Mouse (Mus musculus): ENCODE results near the gene Pacrg. TPM values are rescaled to one million over a fixed set of nuclear protein-coding genes. Genes with fewer than 3 reads are reported as not detected.

Pacrg gene
- total and polyA plus RNA-seq, 3 experiments = 0.11 TPM; not detected in 2

DNA sequence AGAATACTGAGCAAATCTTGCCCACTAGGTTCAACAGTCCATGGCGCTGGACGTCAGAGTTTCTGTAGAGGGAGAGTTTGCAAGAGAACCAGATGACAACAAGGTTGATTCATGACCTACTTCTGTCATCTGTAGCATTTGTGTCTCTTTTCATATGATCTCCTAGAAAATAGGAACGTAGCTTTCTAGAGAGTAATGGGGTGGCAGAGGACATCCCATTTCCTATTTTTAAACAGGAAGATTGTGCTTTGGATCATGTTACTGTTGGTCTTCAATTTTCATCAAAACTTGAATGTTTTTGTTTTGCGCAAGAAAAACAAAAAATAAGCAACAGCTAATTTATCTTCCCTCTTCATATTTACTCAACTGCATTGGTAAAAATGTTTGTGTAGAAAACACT lies 379.2 kb downstream of the Pacrg start:
- no peaks in the 10 kb centered on the region for H3K9me3 ChIP-seq (replicated peaks)
- TF ChIP-seq GATA1 (IDR thresholded peaks at IDR 0.05; ENCODE audit: borderline replicate concordance, low read length) = no peak
- no peak for TF ChIP-seq GATA2 (IDR thresholded peaks at IDR 0.05; ENCODE audit: borderline replicate concordance, low read depth, low read length)
- no peak for TF ChIP-seq CTCF (IDR thresholded peaks at IDR 0.05; ENCODE audit: low read depth, low read length)
- TF ChIP-seq POLR2AphosphoS5 (IDR thresholded peaks at IDR 0.05; ENCODE audit: insufficient replicate concordance, low read depth, low read length) = no peak
- TF ChIP-seq TAL1 (conservative IDR thresholded peaks at IDR 0.05; ENCODE audit: low read depth, low read length) = no peak
- peaks cover 6% of the 10 kb centered on the region for H3K27me3 ChIP-seq (ENCODE audit: insufficient read depth, low read length)
- H3K4me1 ChIP-seq (ENCODE audit: insufficient read depth, low read depth, low read length) = no peaks in the 10 kb centered on the region
- ATAC-seq (ENCODE audit: extremely low read depth, insufficient number of reproducible peaks, low FRiP score, poor library complexity, severe bottlenecking) (no peak), DNase-seq (ENCODE audit: low spot score) (no peak)
- no peak overlapping the region for H3K4me3 ChIP-seq (ENCODE audit: low read depth, low read length)
- no peaks in the 10 kb centered on the region for H3K36me3 ChIP-seq (replicated peaks)

DNA sequence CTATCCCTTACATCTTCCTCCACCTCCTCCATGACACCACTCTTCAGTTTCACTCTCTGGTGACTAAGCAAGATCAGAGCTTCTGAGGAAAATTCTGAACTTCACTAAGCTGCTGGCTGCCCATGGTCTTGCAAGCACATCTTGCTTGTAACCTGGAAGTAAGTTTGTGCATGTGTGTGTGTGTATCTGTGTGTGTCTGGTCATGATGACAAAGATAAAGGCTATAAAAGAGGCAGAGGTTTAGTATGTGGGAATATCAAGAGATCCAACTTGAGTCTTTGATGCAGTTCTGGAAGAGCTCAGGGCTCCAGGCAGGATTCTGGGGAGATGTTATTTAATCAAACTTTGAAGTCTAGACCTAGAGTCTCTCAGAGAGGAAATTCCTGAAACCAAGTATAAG lies 381.4 kb downstream of the Pacrg start:
- DNase-seq (ENCODE audit: low spot score) (no peak), ATAC-seq (ENCODE audit: extremely low read depth, insufficient number of reproducible peaks, low FRiP score, poor library complexity, severe bottlenecking) (no peak)
- Histone ChIP-seq H3K4me3 (ENCODE audit: low read depth, low read length) (no peak overlapping the region), H3K36me3 (replicated peaks) (no peaks in the 10 kb centered on the region), H3K9me3 (replicated peaks) (no peaks in the 10 kb centered on the region), H3K4me1 (ENCODE audit: insufficient read depth, low read depth, low read length) (no peaks in the 10 kb centered on the region), H3K27me3 (ENCODE audit: insufficient read depth, low read length) (peaks cover 2% of the 10 kb centered on the region; the same call in 1 of the 2 replicates)
- no peak for TF ChIP-seq CTCF (IDR thresholded peaks at IDR 0.05; ENCODE audit: low read depth, low read length)
- no peak for TF ChIP-seq GATA2 (IDR thresholded peaks at IDR 0.05; ENCODE audit: borderline replicate concordance, low read depth, low read length)
- TF ChIP-seq GATA1 (IDR thresholded peaks at IDR 0.05; ENCODE audit: borderline replicate concordance, low read length) = no peak
- TF ChIP-seq POLR2AphosphoS5 (IDR thresholded peaks at IDR 0.05; ENCODE audit: insufficient replicate concordance, low read depth, low read length) = no peak
- TF ChIP-seq TAL1 (conservative IDR thresholded peaks at IDR 0.05; ENCODE audit: low read depth, low read length) = no peak

DNA sequence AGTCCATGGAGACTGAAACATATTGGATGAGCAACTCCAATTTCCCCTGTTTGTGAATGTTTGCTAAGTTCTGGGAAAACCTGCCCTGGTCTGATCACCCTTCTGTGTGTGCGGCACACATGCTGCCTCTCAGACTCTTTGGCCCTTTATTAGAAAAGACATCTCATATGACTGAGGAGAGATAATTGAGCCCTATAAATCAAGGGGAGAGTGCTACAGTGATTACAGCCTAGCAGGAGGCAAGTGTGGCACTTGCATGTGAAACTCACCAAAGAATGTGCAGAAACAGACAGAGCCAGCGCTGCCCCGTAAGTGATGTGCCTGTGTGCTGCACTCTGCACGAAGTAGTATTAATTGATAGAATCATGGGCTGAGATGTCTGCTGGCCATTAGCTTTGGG lies 383.7 kb downstream of the Pacrg start:
- no peaks in the 10 kb centered on the region for H3K4me1 ChIP-seq (ENCODE audit: insufficient read depth, low read depth, low read length)
- no peak for ATAC-seq (ENCODE audit: extremely low read depth, insufficient number of reproducible peaks, low FRiP score, poor library complexity, severe bottlenecking)
- no peaks in the 10 kb centered on the region for H3K9me3 ChIP-seq (replicated peaks)
- peaks cover 2% of the 10 kb centered on the region; the same call in 1 of the 2 replicates for H3K27me3 ChIP-seq (ENCODE audit: insufficient read depth, low read length)
- no peaks in the 10 kb centered on the region for H3K36me3 ChIP-seq (replicated peaks)
- DNase-seq (ENCODE audit: low spot score) = no peak
- TF ChIP-seq POLR2AphosphoS5 (IDR thresholded peaks at IDR 0.05; ENCODE audit: insufficient replicate concordance, low read depth, low read length) (no peak), GATA1 (IDR thresholded peaks at IDR 0.05; ENCODE audit: borderline replicate concordance, low read length) (no peak), GATA2 (IDR thresholded peaks at IDR 0.05; ENCODE audit: borderline replicate concordance, low read depth, low read length) (no peak), TAL1 (conservative IDR thresholded peaks at IDR 0.05; ENCODE audit: low read depth, low read length) (no peak), CTCF (IDR thresholded peaks at IDR 0.05; ENCODE audit: low read depth, low read length) (no peak)
- no peak overlapping the region for H3K4me3 ChIP-seq (ENCODE audit: low read depth, low read length)

DNA sequence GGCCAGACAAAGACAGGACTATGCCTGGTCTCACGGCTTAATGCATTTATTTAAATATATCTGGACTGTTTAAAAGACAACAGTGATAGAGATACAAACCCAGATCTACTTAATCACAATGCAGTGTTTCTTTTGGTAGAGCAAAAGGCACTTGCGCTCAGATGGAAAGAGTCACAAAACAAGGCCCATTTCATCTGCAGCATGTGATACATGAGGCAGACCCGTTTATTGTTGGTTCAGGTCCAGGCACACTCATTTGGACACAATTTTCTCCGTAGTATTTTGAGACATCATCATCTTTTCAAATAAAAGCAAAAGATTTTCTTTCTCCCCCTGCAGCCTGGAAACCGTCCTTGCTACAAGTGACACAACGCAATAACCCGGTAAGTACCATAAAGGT lies 384.1 kb downstream of the Pacrg start:
- Histone ChIP-seq H3K4me1 (ENCODE audit: insufficient read depth, low read depth, low read length) (no peaks in the 10 kb centered on the region), H3K36me3 (replicated peaks) (no peaks in the 10 kb centered on the region), H3K9me3 (replicated peaks) (no peaks in the 10 kb centered on the region), H3K27me3 (ENCODE audit: insufficient read depth, low read length) (peaks cover 2% of the 10 kb centered on the region; the same call in 1 of the 2 replicates), H3K4me3 (ENCODE audit: low read depth, low read length) (no peak overlapping the region)
- no peak for TF ChIP-seq TAL1 (conservative IDR thresholded peaks at IDR 0.05; ENCODE audit: low read depth, low read length)
- TF ChIP-seq GATA1 (IDR thresholded peaks at IDR 0.05; ENCODE audit: borderline replicate concordance, low read length) = no peak
- no peak for TF ChIP-seq GATA2 (IDR thresholded peaks at IDR 0.05; ENCODE audit: borderline replicate concordance, low read depth, low read length)
- TF ChIP-seq CTCF (IDR thresholded peaks at IDR 0.05; ENCODE audit: low read depth, low read length) = no peak
- no peak for TF ChIP-seq POLR2AphosphoS5 (IDR thresholded peaks at IDR 0.05; ENCODE audit: insufficient replicate concordance, low read depth, low read length)
- ATAC-seq (ENCODE audit: extremely low read depth, insufficient number of reproducible peaks, low FRiP score, poor library complexity, severe bottlenecking) (no peak), DNase-seq (ENCODE audit: low spot score) (no peak)

DNA sequence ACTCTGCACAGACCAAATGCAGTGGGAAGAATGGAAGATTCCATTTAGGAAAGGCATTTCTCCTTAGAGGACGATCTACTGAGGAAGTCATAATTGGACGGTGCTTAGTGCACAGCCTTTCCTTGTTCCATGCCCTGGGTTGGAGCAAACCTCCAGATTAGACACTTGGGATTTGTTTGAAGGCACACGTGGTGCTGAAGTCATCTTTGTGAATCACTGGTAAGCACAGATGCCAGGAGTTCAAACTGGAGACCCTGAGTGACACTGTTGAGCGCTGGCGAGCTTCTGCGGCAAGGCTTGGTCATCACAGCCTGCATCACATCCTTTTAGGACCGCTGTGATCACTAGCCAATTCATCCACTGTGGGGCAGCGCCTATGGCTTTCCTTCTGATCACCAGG lies 385.7 kb downstream of the Pacrg start:
- ATAC-seq (ENCODE audit: extremely low read depth, insufficient number of reproducible peaks, low FRiP score, poor library complexity, severe bottlenecking) (no peak), DNase-seq (ENCODE audit: low spot score) (no peak)
- no peaks in the 10 kb centered on the region for H3K9me3 ChIP-seq (replicated peaks)
- H3K27me3 ChIP-seq (ENCODE audit: insufficient read depth, low read length) = peaks cover 2% of the 10 kb centered on the region; the same call in 1 of the 2 replicates
- H3K4me3 ChIP-seq (ENCODE audit: low read depth, low read length) = no peak overlapping the region
- no peaks in the 10 kb centered on the region for H3K4me1 ChIP-seq (ENCODE audit: insufficient read depth, low read depth, low read length)
- TF ChIP-seq CTCF (IDR thresholded peaks at IDR 0.05; ENCODE audit: low read depth, low read length) (no peak), GATA1 (IDR thresholded peaks at IDR 0.05; ENCODE audit: borderline replicate concordance, low read length) (no peak), TAL1 (conservative IDR thresholded peaks at IDR 0.05; ENCODE audit: low read depth, low read length) (no peak), GATA2 (IDR thresholded peaks at IDR 0.05; ENCODE audit: borderline replicate concordance, low read depth, low read length) (no peak), POLR2AphosphoS5 (IDR thresholded peaks at IDR 0.05; ENCODE audit: insufficient replicate concordance, low read depth, low read length) (no peak)
- H3K36me3 ChIP-seq (replicated peaks) = no peaks in the 10 kb centered on the region

DNA sequence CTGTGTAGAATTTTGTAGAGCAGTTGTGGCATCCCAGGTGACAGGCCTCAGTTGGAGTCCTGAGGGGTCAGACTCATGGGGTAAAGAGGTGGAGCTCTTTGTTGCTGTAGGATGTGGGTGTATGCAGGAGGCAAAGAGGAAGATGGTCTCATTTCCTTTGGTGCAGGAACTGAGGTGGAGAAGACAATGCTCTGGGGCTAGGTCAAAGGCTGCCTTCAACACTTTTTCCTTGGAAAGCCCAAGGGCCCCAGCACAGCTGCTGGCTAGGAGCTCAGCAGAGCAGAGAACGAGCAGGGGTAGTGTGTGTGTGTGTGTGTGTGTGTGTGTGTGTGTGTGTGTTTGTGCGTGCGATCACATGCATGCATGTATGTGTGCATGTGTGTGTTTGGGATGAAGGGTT lies 387.3 kb downstream of the Pacrg start:
- no peaks in the 10 kb centered on the region for H3K36me3 ChIP-seq (replicated peaks)
- no peaks in the 10 kb centered on the region for H3K4me1 ChIP-seq (ENCODE audit: insufficient read depth, low read depth, low read length)
- no peak for ATAC-seq (ENCODE audit: extremely low read depth, insufficient number of reproducible peaks, low FRiP score, poor library complexity, severe bottlenecking)
- no peak for TF ChIP-seq GATA1 (IDR thresholded peaks at IDR 0.05; ENCODE audit: borderline replicate concordance, low read length)
- TF ChIP-seq CTCF (IDR thresholded peaks at IDR 0.05; ENCODE audit: low read depth, low read length) = no peak
- TF ChIP-seq GATA2 (IDR thresholded peaks at IDR 0.05; ENCODE audit: borderline replicate concordance, low read depth, low read length) = no peak
- TF ChIP-seq TAL1 (conservative IDR thresholded peaks at IDR 0.05; ENCODE audit: low read depth, low read length) = no peak
- TF ChIP-seq POLR2AphosphoS5 (IDR thresholded peaks at IDR 0.05; ENCODE audit: insufficient replicate concordance, low read depth, low read length) = no peak
- no peak overlapping the region for H3K4me3 ChIP-seq (ENCODE audit: low read depth, low read length)
- H3K27me3 ChIP-seq (ENCODE audit: insufficient read depth, low read length) = peaks cover 9% of the 10 kb centered on the region; the same call in 1 of the 2 replicates
- no peak for DNase-seq (ENCODE audit: low spot score)
- no peaks in the 10 kb centered on the region for H3K9me3 ChIP-seq (replicated peaks)

Data from G1E (cell line).